Mouse (Mus musculus): Measurements from ENCODE around the gene Stum.
A peak's percentile ranks its signal among the peaks of the same experiment; 100 is the strongest.

Stum gene

GRCm38 (mm10) chr1:180499766-180500165, 16.5 kb upstream of the Stum start:
- DNase-seq (ENCODE audit: low spot score in 2 of 2) = no peak

GRCm38 (mm10) chr1:180492777-180493176, 9.5 kb upstream of the Stum start:
- DNase-seq (ENCODE audit: low spot score in 2 of 2) = no peak

GRCm38 (mm10) chr1:180485346-180485745, 2.0 kb upstream of the Stum start:
- DNase-seq (ENCODE audit: low spot score in 2 of 2) = no peak

- DNase-seq (ENCODE audit: low spot score in 2 of 2) = no peak
Measured at GRCm38 (mm10) chr1:180482840-180483398, 385 bp downstream of the Stum start.

GRCm38 (mm10) chr1:180481956-180482355, 1.3 kb downstream of the Stum start:
- no peak for DNase-seq (ENCODE audit: low spot score in 2 of 2)

- DNase-seq (ENCODE audit: low spot score in 2 of 2) = no peak
Measured at GRCm38 (mm10) chr1:180481331-180481730, 2.0 kb downstream of the Stum start.

- no peak for DNase-seq (ENCODE audit: low spot score in 2 of 2)
Measured at GRCm38 (mm10) chr1:180480325-180480724, 3.0 kb downstream of the Stum start.

- no peak for DNase-seq (ENCODE audit: low spot score in 2 of 2)
Measured at GRCm38 (mm10) chr1:180473566-180473965, 9.7 kb downstream of the Stum start.

- DNase-seq (ENCODE audit: low spot score in 2 of 2) = no peak
Measured at GRCm38 (mm10) chr1:180468004-180468403, 15.3 kb downstream of the Stum start.

GRCm38 (mm10) chr1:180465620-180466019, 17.7 kb downstream of the Stum start:
- DNase-seq (ENCODE audit: low spot score in 2 of 2) = no peak

- no peak for DNase-seq (ENCODE audit: low spot score in 2 of 2)
Measured at GRCm38 (mm10) chr1:180464357-180464756, 18.9 kb downstream of the Stum start.

- DNase-seq (ENCODE audit: low spot score in 2 of 2) = no peak
Measured at GRCm38 (mm10) chr1:180462983-180463475, 20.3 kb downstream of the Stum start.

- no peak for DNase-seq (ENCODE audit: low spot score in 2 of 2)
Measured at GRCm38 (mm10) chr1:180462396-180462795, 20.9 kb downstream of the Stum start.

GRCm38 (mm10) chr1:180460721-180461120, 22.6 kb downstream of the Stum start:
- no peak for DNase-seq (ENCODE audit: low spot score in 2 of 2)

GRCm38 (mm10) chr1:180458680-180459079, 24.6 kb downstream of the Stum start:
- DNase-seq (ENCODE audit: low spot score in 2 of 2) = no peak

- DNase-seq (ENCODE audit: low spot score in 2 of 2) = no peak
Measured at GRCm38 (mm10) chr1:180458274-180458673, 25.0 kb downstream of the Stum start.

GRCm38 (mm10) chr1:180449641-180450040, 33.7 kb downstream of the Stum start:
- no peak for DNase-seq (ENCODE audit: low spot score in 2 of 2)

GRCm38 (mm10) chr1:180444411-180444810, 38.9 kb downstream of the Stum start:
- DNase-seq (ENCODE audit: low spot score in 2 of 2) = no peak

- no peak for DNase-seq (ENCODE audit: low spot score in 2 of 2)
Measured at GRCm38 (mm10) chr1:180439496-180439895, 43.8 kb downstream of the Stum start.

- no peak for DNase-seq (ENCODE audit: low spot score in 2 of 2)
Measured at GRCm38 (mm10) chr1:180434925-180435324, 48.4 kb downstream of the Stum start.

GRCm38 (mm10) chr1:180433796-180434566, 49.3 kb downstream of the Stum start:
- peak in 1 of 2 experiments; percentile 59 for DNase-seq (ENCODE audit: low spot score in 2 of 2)

- DNase-seq (ENCODE audit: low spot score in 2 of 2) = no peak
Measured at GRCm38 (mm10) chr1:180433098-180433538, 50.2 kb downstream of the Stum start.

GRCm38 (mm10) chr1:180431833-180432232, 51.5 kb downstream of the Stum start:
- DNase-seq (ENCODE audit: low spot score in 2 of 2) = no peak

Data from frontal cortex, postnatal 25 days (tissue).